Mouse (Mus musculus) monocyte, adult 5-6 weeks (primary cell): ENCODE data around the gene Ndnf. TPM values are rescaled to one million over a fixed set of nuclear protein-coding genes. Genes with fewer than 3 reads are reported as not detected.

Source experiments
- ATAC-seq: fragments of 153-309, 156-312 bp; replicated peaks from 2 replicates; pipeline ENCODE4 v1.8.0; 2017; ENCODE audit warnings: mild to moderate bottlenecking; ENCODE audit not compliant: low TSS enrichment, insufficient number of reproducible peaks, severe bottlenecking, poor library complexity, low FRiP score
- total RNA-seq: library from RNA; stranded (forward); fragments of 200-1000, 200-491, 200-594 nt; gene quantifications from 3 replicates; pipeline ENCODE4 v1.2.3, GENCODE M21; 2017

Ndnf gene
- total RNA-seq, 1 experiment from 2014 or later: 13.8 TPM

DNA sequence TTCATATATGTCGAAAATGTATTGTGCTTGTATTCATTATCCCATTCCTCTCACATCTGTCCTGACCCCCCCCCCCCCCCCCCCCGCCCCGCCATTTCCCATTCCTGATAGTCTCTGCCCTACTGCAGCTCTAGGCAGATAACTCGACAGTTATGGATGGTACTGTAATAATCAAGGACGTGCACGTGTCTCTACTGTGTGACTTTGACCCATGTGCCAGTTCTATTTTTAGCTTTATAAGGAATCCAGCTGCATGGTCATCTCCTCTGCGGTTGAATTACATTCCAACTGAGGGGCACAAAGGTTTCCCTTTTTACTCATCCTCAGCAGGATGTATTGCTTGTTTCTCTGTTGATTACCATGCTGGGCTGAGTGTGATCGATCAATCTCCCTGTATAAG is 68.1 kb downstream of the Ndnf start:
- ATAC-seq: no peak

DNA sequence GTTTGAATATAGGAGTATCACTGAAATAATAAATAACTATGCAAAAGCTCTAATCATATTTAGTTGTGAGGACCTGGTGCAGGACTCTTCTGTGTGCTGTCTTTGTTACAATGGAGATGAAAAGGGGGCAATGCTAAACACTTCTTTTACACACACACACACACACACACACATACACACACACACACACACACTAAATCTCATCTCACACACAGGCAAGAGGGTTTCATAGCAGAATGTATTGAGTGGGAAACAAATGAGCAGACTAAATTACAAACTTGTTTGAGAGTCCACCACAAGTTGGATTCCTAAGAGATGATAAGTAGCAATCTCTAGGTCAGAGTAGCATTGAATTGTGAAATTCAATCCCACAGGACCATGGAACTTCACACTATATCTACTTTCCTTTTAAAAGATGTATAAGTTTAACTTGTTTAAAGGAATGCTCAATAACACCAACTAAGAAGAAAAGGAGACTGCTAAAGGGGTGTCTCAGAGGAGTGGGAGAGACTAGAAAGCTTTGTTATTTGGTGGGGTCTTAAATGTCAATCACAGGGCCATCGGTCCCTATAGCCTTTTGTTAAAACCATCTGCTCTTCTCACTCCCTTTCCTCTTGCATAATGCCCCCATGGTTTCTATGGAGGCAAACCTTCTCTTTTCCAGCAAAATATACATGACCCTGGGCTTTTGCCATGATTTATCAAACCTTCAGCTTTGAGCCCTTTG is 71.9 kb downstream of the Ndnf start:
- no peak for ATAC-seq

DNA sequence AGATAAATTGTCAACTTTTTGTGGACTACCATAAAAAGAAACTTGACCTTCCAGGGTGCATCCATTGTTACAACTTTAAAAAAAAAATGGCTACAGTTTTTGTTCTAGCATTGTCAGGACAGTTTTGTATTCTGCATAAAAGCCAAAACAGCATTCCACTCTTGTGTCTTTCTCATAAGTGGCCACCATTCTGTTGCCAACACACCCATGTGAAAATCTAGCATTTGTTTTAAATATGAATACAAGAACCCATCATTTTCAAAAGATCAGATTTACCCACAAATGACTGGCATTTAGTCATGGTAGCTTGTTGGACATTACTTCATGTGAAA is 72.4 kb downstream of the Ndnf start:
- no peak for ATAC-seq

- ATAC-seq: no peak
Observed at GRCm38 (mm10) chr6:65758214-65758613, 86.8 kb downstream of the Ndnf start.

DNA sequence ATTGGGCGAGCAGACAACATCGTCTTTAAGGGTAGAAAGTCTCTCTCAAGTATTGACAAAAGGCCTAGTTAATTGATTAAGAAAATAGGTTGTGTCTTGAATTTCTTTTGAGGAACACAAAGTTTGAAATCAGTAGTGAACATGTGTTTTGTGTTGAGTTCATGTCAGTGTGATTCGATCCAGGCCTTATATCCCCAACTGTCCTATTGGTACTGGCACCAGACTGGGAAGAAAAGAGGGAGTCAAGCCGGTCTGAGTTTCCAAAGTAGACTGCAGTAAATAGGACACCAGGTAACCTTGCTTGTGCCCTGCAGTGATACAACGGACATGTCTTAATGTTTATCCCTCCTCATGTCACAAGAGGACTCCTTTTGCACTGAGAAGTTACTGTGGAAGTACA is 87.8 kb downstream of the Ndnf start:
- ATAC-seq: no peak

DNA sequence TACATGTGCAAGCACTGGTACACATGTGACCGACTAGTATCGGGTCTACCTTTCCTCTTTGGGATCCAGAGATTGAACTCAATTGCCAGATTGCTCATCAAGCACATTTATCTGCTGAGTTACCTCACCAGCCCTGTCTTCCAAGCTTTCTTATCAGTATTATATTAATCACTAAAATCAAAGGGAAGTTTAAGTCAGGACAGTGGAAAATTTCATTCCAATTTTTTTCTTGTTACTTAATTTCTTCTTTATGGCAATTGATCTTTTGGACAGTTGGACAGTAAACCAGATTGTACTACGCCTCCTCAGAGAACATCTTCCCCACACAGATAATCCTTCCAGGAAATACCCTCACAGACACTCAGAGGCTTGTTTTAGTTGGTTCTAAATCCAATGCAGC is 88.7 kb downstream of the Ndnf start:
- no peak for ATAC-seq

Other genes with a start within 250 kb of the Ndnf start
- 20.6 to 39.3 TPM (median 26.1 TPM) in 3 replicates for gene Tnip3, start 146.3 kb upstream of the Ndnf start, total RNA-seq
- gene Prdm5, start 107.4 kb downstream of the Ndnf start, total RNA-seq: 0.21 to 0.68 TPM in 2 of 3 replicates, not detected in the other